Mouse (Mus musculus): ENCODE measurements around the gene A830005F24Rik. TPM values are rescaled to one million over a fixed set of nuclear protein-coding genes. Genes with fewer than 3 reads are reported as not detected.

The A830005F24Rik gene
- polyA plus RNA-seq, 1 experiment, result 0.40 TPM

- Histone ChIP-seq H3K9me3 (peaks cover 3% of the 10 kb centered on the region; the same call in 1 of the 2 replicates), H3K4me3 (replicated peaks) (no peak overlapping the region), H3K36me3 (replicated peaks; ENCODE audit: low read length) (no peaks in the 10 kb centered on the region), H3K4me1 (peaks cover 15% of the 10 kb centered on the region), H3K27me3 (replicated peaks) (peaks cover 4% of the 10 kb centered on the region)
- TF ChIP-seq FLI1 (IDR thresholded peaks at IDR 0.05; ENCODE audit: low read length) (no peak), GATA1 (IDR thresholded peaks at IDR 0.05; ENCODE audit: borderline replicate concordance, low read length) (no peak)
These were observed 42.6 kb downstream of the A830005F24Rik start for GRCm38 (mm10) chr13:48555976-48556375.

- TF ChIP-seq FLI1 (IDR thresholded peaks at IDR 0.05; ENCODE audit: low read length) (no peak), GATA1 (IDR thresholded peaks at IDR 0.05; ENCODE audit: borderline replicate concordance, low read length) (no peak)
- H3K4me3 ChIP-seq (replicated peaks), result no peak overlapping the region
These were observed 48.1 kb downstream of the A830005F24Rik start for GRCm38 (mm10) chr13:48561481-48561880.

DNA sequence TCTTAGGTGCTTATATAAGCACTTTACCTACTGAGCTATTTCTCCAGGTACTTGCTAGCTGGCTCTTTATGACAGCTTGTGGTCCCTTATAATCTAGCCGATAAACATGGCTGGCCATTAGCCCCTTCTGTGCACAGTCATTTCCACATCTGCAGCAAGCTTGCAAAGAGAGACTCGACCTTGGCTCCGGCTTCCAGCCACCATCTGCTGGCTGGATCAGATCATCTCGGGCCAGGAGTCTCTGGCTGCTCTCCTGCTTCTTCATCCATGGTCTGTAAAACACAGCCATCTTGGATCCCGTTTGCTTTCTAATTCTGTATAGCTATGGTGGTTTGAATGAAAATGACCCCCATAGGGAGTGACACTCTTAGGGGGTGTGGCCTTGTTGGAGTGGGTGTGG lies 49.0 kb downstream of the A830005F24Rik start:
- TF ChIP-seq GATA1 (IDR thresholded peaks at IDR 0.05; ENCODE audit: borderline replicate concordance, low read length) (no peak), FLI1 (IDR thresholded peaks at IDR 0.05; ENCODE audit: low read length) (no peak)
- Histone ChIP-seq H3K27me3 (replicated peaks) (no peaks in the 10 kb centered on the region), H3K36me3 (replicated peaks; ENCODE audit: low read length) (no peaks in the 10 kb centered on the region), H3K4me1 (peaks cover 16% of the 10 kb centered on the region), H3K9me3 (peaks cover 15% of the 10 kb centered on the region), H3K4me3 (replicated peaks) (no peak overlapping the region)

More at GRCm38 (mm10) chr13:48561481-48561880, 48.1 kb downstream of the A830005F24Rik start:
- no peaks in the 10 kb centered on the region for H3K27me3 ChIP-seq (replicated peaks)
- H3K4me1 ChIP-seq, result peaks cover 11% of the 10 kb centered on the region
- peaks cover 15% of the 10 kb centered on the region for H3K9me3 ChIP-seq
- H3K36me3 ChIP-seq (replicated peaks; ENCODE audit: low read length), result no peaks in the 10 kb centered on the region

Other genes with a start within 250 kb of the A830005F24Rik start
- gene Zfp169, start 119 bp upstream of the A830005F24Rik start, polyA plus RNA-seq (2012; ENCODE audit: insufficient read depth, low replicate concordance), result 0.30 TPM in 1 of 2 replicates, not detected in the other
- gene Ptpdc1, start 112.1 kb downstream of the A830005F24Rik start, polyA plus RNA-seq (2012; ENCODE audit: insufficient read depth, low replicate concordance), result 0.62 TPM in 1 of 2 replicates, not detected in the other
- not detected in 2 replicates for gene Barx1, start 149.4 kb downstream of the A830005F24Rik start, polyA plus RNA-seq (2012; ENCODE audit: insufficient read depth, low replicate concordance)

Data from megakaryocyte, embryonic 14.5 days (primary cell).